Mouse (Mus musculus) myocyte (in vitro differentiated cells): ENCODE results near the gene Cyp11a1.

Experiments
- CEBPB ChIP-seq: IDR thresholded peaks from 2 replicates; pipeline ENCODE4 v1.6.1; 2011; ENCODE audit warnings: mild to moderate bottlenecking, moderate library complexity; ENCODE audit not compliant: poor library complexity, insufficient read depth, severe bottlenecking
- TCF12 ChIP-seq: IDR thresholded peaks from one replicate; pipeline ENCODE4 v1.6.1; 2011; ENCODE audit warnings: mild to moderate bottlenecking, control low read depth; ENCODE audit not compliant: poor library complexity, insufficient read depth, severe bottlenecking

GRCm38 (mm10) chr9:58011552-58011951 lies 5.3 kb downstream of the Cyp11a1 start:
- TF ChIP-seq CEBPB: no peak
- TF ChIP-seq TCF12: no peak
